Mouse (Mus musculus): ENCODE data around the gene Hmgxb4. TPM values are rescaled to one million over a fixed set of nuclear protein-coding genes. Genes with fewer than 3 reads are reported as not detected.

Hmgxb4 gene
- total and polyA plus RNA-seq, 3 experiments: 21.8 to 32.6 TPM; not detected in 1

DNA sequence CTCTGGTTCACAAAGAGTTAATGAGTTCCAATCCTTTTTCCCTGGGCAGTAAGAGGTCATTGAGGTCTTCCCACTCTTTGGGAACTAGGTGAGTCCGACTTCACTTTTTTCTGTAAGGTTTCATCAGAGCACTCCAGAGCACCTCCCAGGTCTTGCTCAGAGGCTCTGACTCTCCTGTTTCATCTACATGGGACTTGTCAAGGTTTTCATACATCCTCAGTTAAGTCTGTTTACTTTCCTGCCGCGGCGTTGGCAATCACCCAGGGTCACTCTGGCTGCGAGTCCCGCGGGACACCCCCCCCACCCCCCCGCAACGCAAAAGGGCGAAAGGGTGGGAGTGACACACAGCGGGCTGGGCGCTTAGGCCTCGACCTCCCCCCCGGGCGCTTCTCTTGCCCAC, 3.1 kb upstream of the Hmgxb4 start:
- H3K4me3 ChIP-seq (ENCODE audit: control insufficient read depth in 1 of 2, insufficient read depth in 1 of 2, low read depth in 2 of 2, low read length in 2 of 2): no peak overlapping the region
- peaks cover 0 to 4% of the 10 kb centered on the region in 2 experiments for H3K4me1 ChIP-seq (ENCODE audit: control insufficient read depth in 1 of 2, insufficient read depth in 2 of 2, low read length in 2 of 2)
- no peak for DNase-seq (ENCODE audit: low read depth, low spot score)
- no peak for TF ChIP-seq MYC (IDR thresholded peaks at IDR 0.05; ENCODE audit: low read depth, low read length)
- no peak for TF ChIP-seq MAFK (IDR thresholded peaks at IDR 0.05; ENCODE audit: borderline replicate concordance, low read depth, low read length)
- TF ChIP-seq USF1 (IDR thresholded peaks at IDR 0.05; ENCODE audit: low read depth, low read length): no peak
- TF ChIP-seq EP300 (IDR thresholded peaks at IDR 0.05; ENCODE audit: low read depth in 1 of 2, low read length in 2 of 2): no peak
- TF ChIP-seq TBP (IDR thresholded peaks at IDR 0.05; ENCODE audit: low read depth, low read length): no peak
- TF ChIP-seq ZNF384 (IDR thresholded peaks at IDR 0.05; ENCODE audit: low read depth, low read length): no peak
- TF ChIP-seq GABPA (IDR thresholded peaks at IDR 0.05; ENCODE audit: low read depth, low read length): no peak
- TF ChIP-seq NRF1 (IDR thresholded peaks at IDR 0.05; ENCODE audit: insufficient read depth, low read depth, low read length, poor library complexity, severe bottlenecking): no peak
- TF ChIP-seq RCOR1 (IDR thresholded peaks at IDR 0.05; ENCODE audit: low read depth, low read length): no peak
- no peak for TF ChIP-seq ZKSCAN1 (IDR thresholded peaks at IDR 0.05; ENCODE audit: low read depth, low read length)
- no peak for TF ChIP-seq MAX (IDR thresholded peaks at IDR 0.05; ENCODE audit: low read length)
- TF ChIP-seq CTCF (IDR thresholded peaks at IDR 0.05 in 2 of 3, conservative IDR thresholded peaks at IDR 0.05 in 1 of 3; ENCODE audit: control insufficient read depth in 1 of 3, insufficient read depth in 1 of 3, low read depth in 2 of 3, low read length in 3 of 3, poor library complexity in 1 of 3, severe bottlenecking in 1 of 3): no peak
- no peak for TF ChIP-seq ZC3H11A (IDR thresholded peaks at IDR 0.05; ENCODE audit: low read depth, low read length)
- TF ChIP-seq SMC3 (IDR thresholded peaks at IDR 0.05; ENCODE audit: low read depth, low read length): no peak
- no peak for TF ChIP-seq CHD1 (IDR thresholded peaks at IDR 0.05; ENCODE audit: low read depth, low read length)
- no peak for TF ChIP-seq CHD2 (IDR thresholded peaks at IDR 0.05; ENCODE audit: low read length)
- TF ChIP-seq RAD21 (IDR thresholded peaks at IDR 0.05; ENCODE audit: low read depth, low read length): no peak
- TF ChIP-seq ETS1 (IDR thresholded peaks at IDR 0.05; ENCODE audit: low read depth, low read length): no peak
- no peak for TF ChIP-seq MEF2A (IDR thresholded peaks at IDR 0.05; ENCODE audit: extremely low read depth, insufficient replicate concordance, low read depth, low read length, poor library complexity, severe bottlenecking)
- H3K27ac ChIP-seq (ENCODE audit: control insufficient read depth, low read depth, low read length): no peak overlapping the region
- H3K9ac ChIP-seq (ENCODE audit: control insufficient read depth, low read depth, low read length, poor library complexity, severe bottlenecking): no peak overlapping the region
- H3K27me3 ChIP-seq (ENCODE audit: control insufficient read depth in 1 of 2, insufficient read depth in 2 of 2, low read length in 2 of 2): no peaks in the 10 kb centered on the region; a peak in 1 of 4 replicates
- peaks cover 0 to 8% of the 10 kb centered on the region in 2 experiments; a peak in 2 of 4 replicates for H3K36me3 ChIP-seq (ENCODE audit: control insufficient read depth in 1 of 2, insufficient read depth in 2 of 2, low read length in 2 of 2)
- peaks cover 6% of the 10 kb centered on the region; the same call in 1 of the 2 replicates for H3K79me2 ChIP-seq (ENCODE audit: control insufficient read depth, insufficient read depth, low read length, poor library complexity)
- no peaks in the 10 kb centered on the region for H3K9me3 ChIP-seq (replicated peaks; ENCODE audit: insufficient read depth, low read length)
